8 mouse cellular contexts compared by ENCODE assay signal in the genomic region with DNA sequence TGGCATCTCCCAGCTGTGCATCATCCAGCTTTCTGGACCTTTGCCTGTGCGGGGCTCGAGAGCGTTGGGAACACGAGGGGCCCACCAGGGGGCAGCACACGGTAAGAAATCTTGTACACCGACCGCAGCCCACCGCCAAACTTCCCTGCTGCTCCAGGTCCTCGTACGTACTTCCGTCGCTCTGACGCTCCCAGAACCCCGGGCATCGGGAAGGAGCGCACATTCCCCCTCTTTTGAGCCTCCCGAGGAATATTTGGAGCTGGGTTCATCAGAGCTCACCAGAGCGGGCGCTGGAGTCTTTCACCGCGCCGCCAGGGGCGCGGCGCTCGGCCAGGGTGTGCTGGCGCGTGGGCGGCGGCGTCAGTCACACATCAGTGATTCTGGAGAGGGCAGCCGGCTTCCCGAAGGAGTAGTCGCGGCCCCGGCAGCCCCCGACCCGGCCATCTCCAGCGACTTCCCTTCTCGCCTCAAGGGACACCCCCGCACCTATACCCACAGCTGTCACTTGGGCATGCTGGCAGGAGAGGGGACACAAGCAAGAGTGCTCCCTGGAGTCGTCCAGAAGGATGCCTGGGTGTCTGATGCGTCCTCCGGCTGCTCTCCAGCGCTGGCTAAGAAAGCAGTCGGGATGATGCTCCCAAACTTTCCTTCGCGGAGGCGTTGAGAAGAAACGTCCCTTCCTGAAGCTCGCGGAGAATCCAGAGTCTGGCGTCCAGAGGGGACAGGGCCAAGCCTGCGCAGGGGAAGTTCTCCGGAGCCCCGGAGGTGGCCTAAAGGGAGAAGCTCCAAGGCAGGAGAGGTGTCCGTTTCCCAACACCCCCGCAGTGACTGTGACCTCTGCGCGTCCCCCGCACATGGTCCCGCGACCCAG. TPM values are rescaled to one million over a fixed set of nuclear protein-coding genes. Genes with fewer than 3 reads are reported as not detected.
A peak's percentile ranks its signal among the peaks of the same experiment; 100 is the strongest.
DNase-seq lines count a peak whose midpoint lies in the region; ATAC-seq and TF ChIP-seq lines count a peak whose summit lies in the region.

No protein-coding gene starts in this region.

- in situ Hi-C loops in Patski (cut with MboI; ENCODE audit: low pct_unique_long_range_greater_than_20kb), result loop anchor here (5.0 to 25.0 kb wide), 3 partner anchors 175 to 472 kb away; no protein-coding TSS in a partner anchor

- under 1% methylated on average over 63 of the region's 63 CpGs for WGBS in hindbrain, embryonic 13.5 days
- WGBS in lung, postnatal 0 days, result under 1% methylated on average over 62 of the region's 63 CpGs

- H3K27ac ChIP-seq in hindbrain, embryonic 13.5 days, result peak overlapping the region; percentile 70
- H3K27ac ChIP-seq in lung, postnatal 0 days (ENCODE audit: low read length), result no peak overlapping the region

- no peak for TF ChIP-seq EP300 in lung, postnatal 0 days (IDR thresholded peaks at IDR 0.05)

- peaks cover 43% of the 10 kb centered on the region for H3K27me3 ChIP-seq in Patski
- H3K27me3 ChIP-seq in hindbrain, embryonic 13.5 days, result peaks cover 46% of the 10 kb centered on the region
- H3K27me3 ChIP-seq in lung, postnatal 0 days (replicated peaks; ENCODE audit: insufficient read depth, low read length), result peaks cover 2% of the 10 kb centered on the region; the same call in 1 of the 2 replicates

- H3K36me3 ChIP-seq in hindbrain, embryonic 13.5 days, result no peaks in the 10 kb centered on the region
- H3K36me3 ChIP-seq in lung, postnatal 0 days (ENCODE audit: insufficient read depth, low read length), result no peaks in the 10 kb centered on the region

- POLR2A ChIA-PET in Patski (lab: Charles Lee), result no interaction called here

- H3K4me2 ChIP-seq in hindbrain, embryonic 13.5 days, result peak overlapping the region; percentile 100
- H3K4me2 ChIP-seq in lung, postnatal 0 days (replicated peaks; ENCODE audit: low read depth, low read length), result peak overlapping the region; percentile 93

- peak; percentile 72 for ATAC-seq in Patski
- peak; percentile 85 for ATAC-seq in hindbrain, embryonic 13.5 days (ENCODE audit: low FRiP score)
- peak; percentile 75 for ATAC-seq in lung, postnatal 0 days

- H3K4me3 ChIP-seq in hindbrain, embryonic 13.5 days, result peak overlapping the region; percentile 72
- peak overlapping the region; percentile 50 for H3K4me3 ChIP-seq in lung, postnatal 0 days (ENCODE audit: low read depth, low read length)

- DNase-seq in Patski (ENCODE audit: low read depth, low spot score), result peak; percentile 15
- peak; percentile 98 to 99 for DNase-seq in cerebellum, postnatal 10 days
- DNase-seq in frontal cortex, postnatal 25 days (ENCODE audit: low spot score in 2 of 2), result peak; percentile 87 to 89
- peak; percentile 93 to 95 for DNase-seq in layer of hippocampus, postnatal 14 days (ENCODE audit: low spot score in 2 of 2)
- peak; percentile 93 for DNase-seq in lung, postnatal 0 days (ENCODE audit: low spot score)
- DNase-seq in retina, adult 2 months (ENCODE audit: low read depth, low spot score), result peak; percentile 41
- DNase-seq in thymus, postnatal 4 days, result peak; percentile 77

- peak; percentile 96 for TF ChIP-seq CTCF in Patski (IDR thresholded peaks at IDR 0.05)
- TF ChIP-seq CTCF in lung, postnatal 0 days (IDR thresholded peaks at IDR 0.05), result peak; percentile 90

- CTCF ChIA-PET in Patski (lab: Charles Lee), result interaction anchor here (0.8 to 1.2 kb wide), 5 partner anchors 13 to 639 kb away, joined by 3 read pairs; no protein-coding TSS in a partner anchor

- H3K9ac ChIP-seq in hindbrain, embryonic 13.5 days, result peak overlapping the region; percentile 80
- H3K9ac ChIP-seq in lung, postnatal 0 days (replicated peaks; ENCODE audit: low read depth), result peak overlapping the region; percentile 23; the same call in 1 of the 2 replicates

- peaks cover 22% of the 10 kb centered on the region for H3K4me1 ChIP-seq in hindbrain, embryonic 13.5 days (replicated peaks)
- 0 out of 2 replicates have a peak, but pooled peaks cover 6% of the 10 kb centered on the region for H3K4me1 ChIP-seq in lung, postnatal 0 days (ENCODE audit: insufficient read depth, low read depth, low read length)

- no peaks in the 10 kb centered on the region for H3K9me3 ChIP-seq in hindbrain, embryonic 13.5 days
- H3K9me3 ChIP-seq in lung, postnatal 0 days (ENCODE audit: low read length), result no peaks in the 10 kb centered on the region

RNA-seq across cellular contexts. Expression of gene Sh3rf3, which starts 0.7 kb away (rescaled TPM):
- 1.7 TPM for polyA plus RNA-seq in Patski (2021)
- 2.3 and 3.2 TPM in 2 replicates for polyA plus RNA-seq in hindbrain, embryonic 13.5 days (2015; fragmentation: Nextera tagmentation; extraction: Ambion mirVana)
- 10 to 100 TPM; 43.2 to 45.4 TPM for total RNA-seq in layer of hippocampus, postnatal 14 days (2021)
- 2.0 TPM in 2 replicates for polyA plus RNA-seq in lung, postnatal 0 days (2015; fragmentation: Nextera tagmentation; extraction: Ambion mirVana)

Comparison
In these comparisons a context has a peak if more than half of its experiments do, and no peak if none do; other contexts are left out.
1. DNase-seq: peak in every context shown above with its lines; median percentile 98 in cerebellum, postnatal 10 days; 94 in layer of hippocampus, postnatal 14 days; 93 in lung, postnatal 0 days; 88 in frontal cortex, postnatal 25 days; 77 in thymus, postnatal 4 days; 41 in retina, adult 2 months; 15 in Patski.